Mouse (Mus musculus) CH12.LX (cell line): ENCODE measurements around the gene Pde11a. TPM values are rescaled to one million over a fixed set of nuclear protein-coding genes. Genes with fewer than 3 reads are reported as not detected.

Source experiments
- DNase-seq: peaks from one replicate; pipeline ENCODE4 v3.0.0-alpha.2; 2013; ENCODE audit errors: extremely low read depth
- H3K27ac ChIP-seq: 2 replicates; pipeline ENCODE4 v1.5.1; 2012; ENCODE audit warnings: low read depth, mild to moderate bottlenecking, control low read depth, moderate library complexity; ENCODE audit not compliant: insufficient read depth
- H3K27me3 ChIP-seq: replicated peaks from 2 replicates; pipeline ENCODE3; 2012; ENCODE audit warnings: inconsistent platforms
- H3K36me3 ChIP-seq, 2 experiments: replicated peaks in 1 of 2; 2 replicates each; pipeline versions ENCODE3 to v1.6.1; 2012; ENCODE audit warnings: inconsistent platforms in 1 of 2, low read length in 1 of 2, mild to moderate bottlenecking in 1 of 2, mixed read lengths in 1 of 2, moderate library complexity in 1 of 2; ENCODE audit not compliant: control insufficient read depth in 1 of 2, insufficient read depth in 1 of 2
- H3K4me1 ChIP-seq, 2 experiments: 2 replicates each; pipeline ENCODE4 v1.6.1; 2012; ENCODE audit warnings: inconsistent platforms in 1 of 2, moderate library complexity in 1 of 2; ENCODE audit not compliant: insufficient read depth in 2 of 2, control insufficient read depth in 1 of 2
- H3K4me2 ChIP-seq: 2 replicates; pipeline ENCODE4 v1.6.1; 2012; ENCODE audit warnings: low read depth, mild to moderate bottlenecking, control low read depth; ENCODE audit not compliant: poor library complexity, insufficient read depth, severe bottlenecking
- H3K4me3 ChIP-seq, 3 experiments: fragments of 150-350 bp in 1 of 3; sonication (generic) in 1 of 3; replicated peaks in 1 of 3; 2 replicates each; pipeline versions ENCODE3 to v1.5.1; 2011 to 2012; ENCODE audit warnings: low read depth in 2 of 3, low read length in 2 of 3, mild to moderate bottlenecking in 2 of 3, moderate library complexity in 2 of 3, control low read depth in 1 of 3, improper control_type of control experiment in 1 of 3, inconsistent platforms in 1 of 3, mixed read lengths in 1 of 3; ENCODE audit not compliant: poor library complexity in 1 of 3
- H3K79me2 ChIP-seq: replicated peaks from 2 replicates; pipeline ENCODE4 v1.6.1; 2012; ENCODE audit warnings: mild to moderate bottlenecking, moderate library complexity; ENCODE audit not compliant: control insufficient read depth, poor library complexity, insufficient read depth, severe bottlenecking; ENCODE audit errors: extremely low read depth
- H3K9ac ChIP-seq: 2 replicates; pipeline ENCODE4 v1.6.1; 2012; ENCODE audit warnings: low read depth, mild to moderate bottlenecking, control low read depth, moderate library complexity; ENCODE audit not compliant: insufficient read depth
- H3K9me3 ChIP-seq: replicated peaks from 2 replicates; pipeline ENCODE3; 2012; ENCODE audit warnings: low read length, inconsistent platforms, mixed read lengths
- CHD2 ChIP-seq: IDR thresholded peaks from 2 replicates; pipeline ENCODE4 v1.6.1; 2011; ENCODE audit warnings: low read length, improper control_type of control experiment
- ETS1 ChIP-seq: conservative IDR thresholded peaks from 2 replicates; pipeline ENCODE4 v1.6.1; 2012; ENCODE audit warnings: low read depth, mild to moderate bottlenecking, inconsistent platforms, low read length, improper control_type of control experiment, moderate library complexity
- GABPA ChIP-seq: IDR thresholded peaks from 2 replicates; pipeline ENCODE4 v1.6.1; 2012; ENCODE audit warnings: low read depth, low read length, improper control_type of control experiment, inconsistent platforms; ENCODE audit not compliant: insufficient replicate concordance
- HCFC1 ChIP-seq: IDR thresholded peaks from 2 replicates; pipeline ENCODE4 v1.6.1; 2012; ENCODE audit warnings: low read depth, mild to moderate bottlenecking, inconsistent platforms, low read length, improper control_type of control experiment
- KAT2A ChIP-seq: IDR thresholded peaks from 2 replicates; pipeline ENCODE4 v1.6.1; 2012; ENCODE audit warnings: low read length, improper control_type of control experiment, inconsistent platforms; ENCODE audit not compliant: insufficient replicate concordance
- MEF2A ChIP-seq: IDR thresholded peaks from 2 replicates; pipeline ENCODE4 v1.6.1; 2014; ENCODE audit warnings: low read depth, mild to moderate bottlenecking, inconsistent platforms, low read length, improper control_type of control experiment, borderline replicate concordance
- MYC ChIP-seq: IDR thresholded peaks from 2 replicates; pipeline ENCODE4 v1.6.1; 2011; ENCODE audit warnings: low read depth, mild to moderate bottlenecking, improper control_type of control experiment, low read length
- NELFE ChIP-seq: IDR thresholded peaks from 2 replicates; pipeline ENCODE4 v1.6.1; 2011; ENCODE audit warnings: low read depth, low read length, improper control_type of control experiment
- NRF1 ChIP-seq: IDR thresholded peaks from 2 replicates; pipeline ENCODE4 v1.6.1; 2014; ENCODE audit warnings: low read depth, mild to moderate bottlenecking, inconsistent platforms, low read length, improper control_type of control experiment, moderate library complexity
- PAX5 ChIP-seq: IDR thresholded peaks from 2 replicates; pipeline ENCODE4 v1.6.1; 2012; ENCODE audit warnings: low read length, inconsistent platforms, mixed read lengths
- POLR2A ChIP-seq: IDR thresholded peaks from 2 replicates; pipeline ENCODE4 v1.6.1; 2011; ENCODE audit warnings: low read depth, mild to moderate bottlenecking, improper control_type of control experiment, low read length
- POLR2AphosphoS2 ChIP-seq: IDR thresholded peaks from 2 replicates; pipeline ENCODE4 v1.6.1; 2011; ENCODE audit warnings: low read depth, low read length, improper control_type of control experiment
- RAD21 ChIP-seq: IDR thresholded peaks from 2 replicates; pipeline ENCODE4 v1.6.1; 2011; ENCODE audit warnings: low read depth, mild to moderate bottlenecking, low read length, improper control_type of control experiment, moderate library complexity
- RCOR1 ChIP-seq: conservative IDR thresholded peaks from 2 replicates; pipeline ENCODE4 v1.6.1; 2012; ENCODE audit warnings: low read depth, mild to moderate bottlenecking, inconsistent platforms, low read length, improper control_type of control experiment
- SMC3 ChIP-seq: IDR thresholded peaks from 2 replicates; pipeline ENCODE4 v1.6.1; 2011; ENCODE audit warnings: low read depth, low read length, improper control_type of control experiment
- TBP ChIP-seq: conservative IDR thresholded peaks from 2 replicates; pipeline ENCODE4 v1.6.1; 2011; ENCODE audit warnings: low read depth, low read length, improper control_type of control experiment
- UBTF ChIP-seq: IDR thresholded peaks from 2 replicates; pipeline ENCODE4 v1.6.1; 2012; ENCODE audit warnings: low read depth, mild to moderate bottlenecking, inconsistent platforms, low read length, improper control_type of control experiment, moderate library complexity
- ZKSCAN1 ChIP-seq: IDR thresholded peaks from 2 replicates; pipeline ENCODE4 v1.6.1; 2012; ENCODE audit warnings: low read depth, inconsistent platforms, low read length, improper control_type of control experiment, borderline replicate concordance
- ZNF384 ChIP-seq: IDR thresholded peaks from 2 replicates; pipeline ENCODE4 v1.6.1; 2012; ENCODE audit warnings: low read depth, low read length, improper control_type of control experiment, inconsistent platforms
- dilution Hi-C: fragments of 300-500 bp; cut with MboI; formaldehyde crosslinking; loops from 2 replicates; pipeline ENCODE4 v1.14.3; 2020; ENCODE audit warnings: low sequenced_read_pairs; ENCODE audit not compliant: extremely low pct_unique_long_range_greater_than_20kb, extremely low pct_ligation_motif_present
- in situ Hi-C: fragments of 300-500 bp; cut with MboI; formaldehyde crosslinking; loops from 3 replicates; pipeline ENCODE4 v1.14.3; 2019; ENCODE audit warnings: low sequenced_read_pairs, low pct_ligation_motif_present, low pct_unique_long_range_greater_than_20kb, mixed read lengths
- polyA plus RNA-seq: library from polyadenylated mRNA; unstranded; fragments of >175 nt; gene quantifications from 2 replicates; pipeline ENCODE4 v1.2.1, GENCODE M21; 2012; ENCODE audit warnings: low read depth; ENCODE audit not compliant: insufficient read length
- total RNA-seq, 2 experiments: library from RNA; depleted of rRNA; stranded (reverse); fragments of 300-350 nt in 1 of 2; fragments of >200 nt in 1 of 2; gene quantifications; 2 replicates each; pipeline ENCODE4 v1.2.3; 2012 to 2014

Pde11a gene
- total and polyA plus RNA-seq, 3 experiments, result 0.14 to 0.38 (median 0.21) TPM

GRCm38 (mm10) chr2:75959850-75960365, 378.7 kb downstream of the Pde11a start:
- dilution Hi-C loops (no loop called here), in situ Hi-C loops (loop anchor here (10.0 kb wide), 3 partner anchors 75 to 345 kb away; no protein-coding TSS in a partner anchor)
- no peak overlapping the region for H3K4me2 ChIP-seq
- no peaks in the 10 kb centered on the region for H3K9me3 ChIP-seq
- H3K4me3 ChIP-seq, result no peak overlapping the region
- H3K4me1 ChIP-seq, result peaks cover 0 to 11% of the 10 kb centered on the region in 2 experiments; a peak in 2 of 4 replicates
- no peak for DNase-seq
- no peak for TF ChIP-seq NELFE
- no peak for TF ChIP-seq PAX5
- no peak for TF ChIP-seq RAD21
- no peak for TF ChIP-seq UBTF
- no peak for TF ChIP-seq MEF2A
- no peak for TF ChIP-seq HCFC1
- H3K27ac ChIP-seq, result no peak overlapping the region
- no peak overlapping the region for H3K9ac ChIP-seq
- H3K36me3 ChIP-seq, result no peaks in the 10 kb centered on the region
- no peaks in the 10 kb centered on the region for H3K79me2 ChIP-seq
- no peaks in the 10 kb centered on the region for H3K27me3 ChIP-seq

GRCm38 (mm10) chr2:75959183-75959849, 379.3 kb downstream of the Pde11a start:
- H3K4me2 ChIP-seq, result no peak overlapping the region
- no peak for DNase-seq
- TF ChIP-seq ZKSCAN1, result no peak
- TF ChIP-seq, all 38 proteins: peak for 0
- Histone ChIP-seq H3K27me3 (no peaks in the 10 kb centered on the region), H3K9ac (no peak overlapping the region), H3K9me3 (no peaks in the 10 kb centered on the region), H3K27ac (no peak overlapping the region), H3K4me3 (no peak overlapping the region), H3K36me3 (no peaks in the 10 kb centered on the region), H3K4me1 (peaks cover 0 to 8% of the 10 kb centered on the region in 2 experiments; a peak in 1 of 4 replicates), H3K79me2 (no peaks in the 10 kb centered on the region)
- dilution Hi-C loops, result no loop called here
- in situ Hi-C loops, result loop anchor here (10.0 kb wide), 2 partner anchors 75 to 345 kb away; no protein-coding TSS in a partner anchor

- TF ChIP-seq TBP, result no peak
- no peak for TF ChIP-seq UBTF
- no peak for TF ChIP-seq SMC3
- no peak for TF ChIP-seq MYC
- TF ChIP-seq MEF2A, result no peak
- no peak for TF ChIP-seq RAD21
- TF ChIP-seq RCOR1, result no peak
- TF ChIP-seq HCFC1, result no peak
- TF ChIP-seq KAT2A, result no peak
- no peak for TF ChIP-seq ETS1
- TF ChIP-seq ZNF384, result no peak
- no peak for TF ChIP-seq CHD2
- TF ChIP-seq GABPA, result no peak
- TF ChIP-seq NRF1, result no peak
- TF ChIP-seq POLR2AphosphoS2, result no peak
- no peak for TF ChIP-seq POLR2A
- TF ChIP-seq, all 38 proteins: peak for 0
- no peaks in the 10 kb centered on the region for H3K79me2 ChIP-seq
- no peak overlapping the region for H3K27ac ChIP-seq
- dilution Hi-C loops, result no loop called here
- no peaks in the 10 kb centered on the region for H3K36me3 ChIP-seq
- no peak overlapping the region for H3K4me2 ChIP-seq
- no peak for DNase-seq
- H3K9me3 ChIP-seq, result no peaks in the 10 kb centered on the region
- no peaks in the 10 kb centered on the region for H3K4me1 ChIP-seq
- no peak overlapping the region for H3K9ac ChIP-seq
- H3K4me3 ChIP-seq, result no peak overlapping the region
- no peaks in the 10 kb centered on the region for H3K27me3 ChIP-seq
- in situ Hi-C loops, result loop anchor here (10.0 kb wide), 2 partner anchors 71 to 341 kb away; no protein-coding TSS in a partner anchor
Observed at GRCm38 (mm10) chr2:75955709-75956108, 382.9 kb downstream of the Pde11a start.
